Mouse (Mus musculus) layer of hippocampus, adult 11-12 months (tissue): Measurements from ENCODE around the gene Adat3.
"Not testable (repeated sequence)": the region's sequence is repeated elsewhere in the genome, so short reads cannot be mapped to it uniquely, and the experiment has no call there.

Source experiments
- DNase-seq: peaks from one replicate; pipeline ENCODE4 v3.0.0; 2022; ENCODE audit warnings: low spot score

The Adat3 gene

GRCm38 (mm10) chr10:80578131-80578750 is 24.4 kb upstream of the Adat3 start:
- DNase-seq, result peak; percentile 86

DNA sequence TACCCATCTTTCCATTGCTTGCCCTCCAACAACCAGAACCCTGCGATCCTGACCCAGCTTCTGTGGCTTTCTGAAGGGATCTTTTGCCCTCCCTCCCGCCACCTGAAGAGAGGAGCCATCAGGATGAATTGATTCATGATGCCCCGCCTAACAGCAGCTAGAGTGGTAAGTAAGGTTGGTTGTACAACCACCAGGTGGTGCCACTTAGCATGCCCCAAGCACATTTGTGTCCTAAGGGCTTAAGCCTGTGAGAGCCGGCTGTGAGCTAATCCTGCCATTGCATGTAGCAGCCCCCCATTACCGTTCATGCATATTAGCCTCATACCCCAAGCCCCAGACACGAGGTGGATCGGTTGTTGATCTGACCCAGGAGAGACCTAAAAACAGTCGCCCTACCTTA is 23.8 kb upstream of the Adat3 start:
- DNase-seq, result peak; percentile 70

DNA sequence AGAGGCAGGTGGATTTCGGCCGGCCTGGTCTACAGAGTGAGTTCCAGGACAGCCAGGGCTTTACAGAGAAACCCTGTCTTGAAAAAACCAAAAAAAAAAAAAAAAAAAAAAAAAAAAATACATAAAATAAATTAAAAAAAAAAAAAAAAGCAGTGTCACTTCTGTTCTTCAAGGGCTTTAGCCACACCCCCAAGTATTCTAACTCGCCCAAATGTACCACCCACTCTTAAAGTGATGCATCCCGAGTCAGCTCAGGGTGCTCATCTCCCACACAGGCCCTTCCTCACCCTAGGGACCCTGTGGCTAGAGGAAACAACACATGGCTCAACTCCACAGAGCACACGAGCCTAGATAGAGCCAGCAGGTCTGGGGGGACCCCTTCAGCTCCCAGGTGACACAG is 19.6 kb upstream of the Adat3 start:
- DNase-seq, result no peak

GRCm38 (mm10) chr10:80584045-80584488 is 18.6 kb upstream of the Adat3 start:
- peak; percentile 33 for DNase-seq

DNA sequence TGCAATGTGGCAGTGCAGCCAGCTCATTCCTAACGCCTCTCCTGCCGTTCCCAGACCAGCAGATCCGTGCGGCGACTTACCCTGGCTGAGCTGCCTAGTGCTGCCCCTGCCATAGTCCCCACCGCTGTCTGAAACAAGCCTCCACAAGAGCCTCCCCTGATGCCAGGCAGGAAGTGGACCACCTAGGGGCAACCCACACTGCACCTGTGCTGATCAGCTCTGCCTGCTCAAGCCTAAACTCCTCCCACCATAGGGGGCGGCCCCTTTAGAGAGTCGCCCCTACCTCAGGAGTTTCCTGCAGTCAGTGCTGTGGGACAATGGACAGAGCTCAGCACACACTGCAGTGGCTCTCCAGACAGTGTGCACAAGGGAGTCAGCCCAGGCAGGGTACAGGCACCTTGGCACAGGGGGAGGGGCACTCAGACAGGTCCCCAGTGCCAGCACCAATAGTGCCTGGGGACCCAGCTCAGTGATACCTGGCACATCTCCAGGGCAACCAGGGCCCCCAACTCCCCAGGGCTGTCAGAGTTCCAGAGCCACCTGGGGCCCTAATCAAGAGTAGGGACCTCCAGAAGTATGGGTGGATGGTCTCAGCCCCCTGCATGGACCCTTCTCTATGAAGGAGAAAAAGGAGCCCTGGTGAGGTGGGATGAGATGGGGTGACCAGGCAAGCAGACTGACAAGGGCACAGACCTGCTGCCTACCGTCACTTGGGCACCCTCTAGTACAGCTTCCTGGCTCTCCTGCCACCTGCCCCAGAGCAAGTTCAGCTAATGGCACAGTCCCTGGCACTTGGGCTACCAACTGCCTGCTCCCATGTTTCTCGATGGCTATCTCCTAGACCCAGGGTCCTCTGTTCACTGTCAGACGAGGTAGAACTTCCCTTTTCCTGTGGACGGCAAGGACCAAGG is 17.8 kb upstream of the Adat3 start:
- peak; percentile 20 for DNase-seq

- no peak for DNase-seq
Measured at GRCm38 (mm10) chr10:80585581-80585980, 17.1 kb upstream of the Adat3 start.

- peak; percentile 21 for DNase-seq
Measured at GRCm38 (mm10) chr10:80586407-80587304, 16.0 kb upstream of the Adat3 start.

- peak; percentile 39 for DNase-seq
Measured at GRCm38 (mm10) chr10:80587305-80587657, 15.4 kb upstream of the Adat3 start.

GRCm38 (mm10) chr10:80589127-80589878 is 13.4 kb upstream of the Adat3 start:
- DNase-seq, result no peak

DNA sequence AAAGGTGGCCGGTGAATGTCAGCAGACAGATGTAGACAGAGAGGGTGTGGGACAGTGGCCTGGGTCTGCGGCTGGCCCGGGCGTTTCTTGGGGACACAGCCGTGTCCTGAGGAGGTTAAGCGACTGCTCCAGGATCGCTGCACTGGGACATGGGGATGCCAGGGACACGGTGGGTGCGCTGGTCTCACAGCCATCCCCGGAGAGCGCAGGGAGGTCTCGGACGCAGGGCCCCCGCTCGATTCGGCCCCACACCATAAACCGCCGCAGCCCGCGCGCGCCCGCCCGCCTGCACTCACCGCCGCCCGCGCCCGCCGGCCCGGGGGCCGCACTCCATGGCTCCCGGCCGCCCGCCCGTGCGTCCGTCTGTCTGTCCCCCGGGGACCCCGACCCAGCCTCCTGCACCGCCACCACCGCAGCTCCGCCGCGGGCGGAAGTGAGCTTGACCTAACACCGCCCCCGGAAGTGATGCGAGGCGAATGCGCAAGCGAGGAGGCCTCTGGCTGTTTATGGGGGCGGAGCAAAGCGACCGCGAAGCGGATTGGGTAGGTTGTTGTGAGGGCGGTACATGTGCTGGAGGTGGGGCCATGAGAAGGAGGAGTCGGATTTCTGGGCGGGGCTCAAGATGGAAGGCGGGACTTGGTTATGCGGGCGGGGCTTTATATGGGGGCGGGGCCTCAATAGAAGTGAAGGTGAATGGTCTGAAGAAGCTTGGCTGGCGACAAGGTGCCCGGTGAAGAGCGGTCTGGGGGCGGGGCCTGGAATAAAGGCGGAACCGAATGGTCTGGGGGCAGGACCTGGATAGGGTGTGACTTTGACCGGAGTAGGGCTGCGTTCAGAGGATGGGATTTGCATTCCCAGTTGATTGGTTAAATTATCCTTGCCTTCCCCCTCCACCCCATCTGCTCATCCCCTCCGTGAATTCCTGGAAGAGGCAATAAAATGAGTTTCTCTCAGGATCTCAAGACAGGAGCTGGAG is 12.5 kb upstream of the Adat3 start, which contains the start of gene Abhd17a:
Gene Abhd17a, minus strand, starts transcription at position 463 of the 976 bp plus-strand sequence.
- peak; percentile 96 for DNase-seq

DNA sequence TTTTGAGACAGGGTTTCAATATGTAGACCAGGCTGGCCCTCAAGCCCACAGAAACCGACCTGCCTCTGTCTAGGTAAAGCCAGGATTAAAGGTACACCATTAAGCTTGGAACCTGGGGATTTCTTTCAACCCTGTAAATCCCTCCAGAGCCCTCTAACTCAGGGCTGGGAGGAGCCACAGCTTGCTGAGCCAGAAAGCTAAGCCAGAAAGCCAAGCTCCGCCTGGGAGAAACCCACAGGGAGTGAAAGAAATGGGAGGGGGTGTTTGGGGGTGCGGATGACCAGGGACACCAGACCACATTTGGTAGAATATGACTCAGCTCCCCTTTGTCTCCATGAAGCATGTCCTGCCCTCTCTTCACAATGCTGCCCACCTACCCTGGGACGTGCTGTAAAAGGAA is 6.4 kb upstream of the Adat3 start:
- DNase-seq, result no peak

- DNase-seq, result no peak
Measured at GRCm38 (mm10) chr10:80603364-80603763, 684 bp downstream of the Adat3 start.

GRCm38 (mm10) chr10:80604001-80604509 is 1.4 kb downstream of the Adat3 start:
- DNase-seq, result no peak

GRCm38 (mm10) chr10:80604988-80605387 is 2.3 kb downstream of the Adat3 start:
- no peak for DNase-seq

- DNase-seq, result not testable (repeated sequence)
Measured at GRCm38 (mm10) chr10:80605721-80606120, 3.0 kb downstream of the Adat3 start, which contains the start of gene Gm49322. Gene Gm49322, plus strand, starts transcription at chr10:80606021.

GRCm38 (mm10) chr10:80606306-80606705 is 3.6 kb downstream of the Adat3 start:
- no peak for DNase-seq

DNA sequence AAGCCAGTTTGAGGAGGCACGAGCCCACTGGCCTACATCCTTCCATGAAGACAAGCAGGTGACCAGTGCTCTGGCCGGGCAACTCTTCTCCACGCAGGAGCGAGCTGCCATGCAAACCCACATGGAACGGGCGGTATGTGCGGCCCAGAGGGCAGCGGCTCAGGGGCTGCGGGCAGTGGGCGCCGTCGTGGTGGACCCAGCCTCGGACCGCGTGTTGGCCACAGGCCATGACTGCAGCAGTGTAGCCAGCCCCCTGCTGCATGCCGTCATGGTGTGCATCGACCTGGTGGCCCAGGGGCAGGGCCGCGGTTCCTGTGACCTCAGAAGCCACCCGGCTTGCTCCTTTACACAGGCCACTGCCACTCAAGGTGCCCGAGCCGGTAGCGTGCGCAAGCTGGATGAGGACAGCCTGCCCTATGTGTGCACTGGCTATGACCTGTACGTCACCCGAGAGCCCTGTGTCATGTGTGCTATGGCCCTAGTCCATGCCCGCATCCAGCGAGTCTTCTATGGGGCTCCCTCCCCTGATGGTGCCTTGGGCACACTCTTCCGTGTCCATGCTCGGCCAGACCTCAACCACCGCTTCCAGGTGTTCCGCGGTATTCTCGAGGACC is 4.2 kb downstream of the Adat3 start:
- DNase-seq, result no peak

- no peak for DNase-seq
Measured at GRCm38 (mm10) chr10:80608435-80608834, 5.8 kb downstream of the Adat3 start.

- DNase-seq, result no peak
Measured at GRCm38 (mm10) chr10:80609269-80609924, 6.7 kb downstream of the Adat3 start.
